Mouse (Mus musculus) limb, embryonic 14.5 days (tissue): Measurements from ENCODE around the gene Fgf3. TPM values are rescaled to one million over a fixed set of nuclear protein-coding genes. Genes with fewer than 3 reads are reported as not detected.
"Not testable (repeated sequence)": the region's sequence is repeated elsewhere in the genome, so short reads cannot be mapped to it uniquely, and the experiment has no call there.

Experiments
- ATAC-seq: fragments of 200-750 bp; cut with Nextera tagmentation; 2 replicates; pipeline ENCODE4 v1.8.0; 2017; ENCODE audit warnings: low read depth, moderate number of reproducible peaks, moderate TSS enrichment; ENCODE audit not compliant: low FRiP score
- DNase-seq: peaks from one replicate; pipeline ENCODE4 v3.0.0-alpha.2; 2015; ENCODE audit warnings: low spot score
- H3K27ac ChIP-seq: fragments of 300-500 bp; sonication (generic); replicated peaks from 2 replicates; pipeline ENCODE4 v1.5.1; 2014; ENCODE audit warnings: low read depth, mild to moderate bottlenecking, low read length, moderate library complexity, mixed read lengths
- H3K27me3 ChIP-seq: fragments of 300-500 bp; sonication (generic); 2 replicates; pipeline ENCODE4 v1.6.1; 2014; ENCODE audit warnings: low read length, mixed read lengths; ENCODE audit not compliant: control insufficient read depth, insufficient read depth
- H3K36me3 ChIP-seq: fragments of 300-500 bp; sonication (generic); 2 replicates; pipeline ENCODE4 v1.6.1; 2014; ENCODE audit warnings: mild to moderate bottlenecking, low read length, moderate library complexity, mixed read lengths; ENCODE audit not compliant: control insufficient read depth, insufficient read depth
- H3K4me1 ChIP-seq: fragments of 300-500 bp; sonication (generic); 2 replicates; pipeline ENCODE4 v1.6.1; 2014; ENCODE audit warnings: antibody characterized with exemption, low read length, mixed read lengths; ENCODE audit not compliant: control insufficient read depth, insufficient read depth
- H3K4me2 ChIP-seq: fragments of 300-500 bp; sonication (generic); replicated peaks from 2 replicates; pipeline ENCODE4 v1.6.1; 2014; ENCODE audit warnings: low read depth, mild to moderate bottlenecking, low read length, moderate library complexity; ENCODE audit not compliant: severe bottlenecking
- H3K4me3 ChIP-seq: fragments of 300-500 bp; sonication (generic); replicated peaks from 2 replicates; pipeline ENCODE4 v1.5.1; 2014; ENCODE audit warnings: low read length
- H3K9ac ChIP-seq: fragments of 300-500 bp; sonication (generic); 2 replicates; pipeline ENCODE4 v1.6.1; 2014; ENCODE audit warnings: mild to moderate bottlenecking, low read depth, low read length, moderate library complexity; ENCODE audit not compliant: severe bottlenecking
- H3K9me3 ChIP-seq: fragments of 300-500 bp; sonication (generic); 2 replicates; pipeline ENCODE4 v1.6.1; 2016; ENCODE audit warnings: low read length; ENCODE audit not compliant: control insufficient read depth
- POLR2A ChIP-seq: fragments of 200-500 bp; IDR thresholded peaks from 2 replicates; pipeline ENCODE4 v1.8.0; 2012; ENCODE audit warnings: inconsistent platforms, mild to moderate bottlenecking, moderate library complexity, borderline replicate concordance; ENCODE audit not compliant: insufficient read depth, insufficient read length; ENCODE audit errors: extremely low read depth
- WGBS: fragments of 180-500 bp; shearing (Covaris S2); extraction: QIAGEN DNeasy Blood & Tissue Kit; methylation state at CpG from one replicate; pipeline ENCODE4 v1.1.7; 2014; 5-methylcytosine and 5-hydroxymethylcytosine counted together
- polyA plus RNA-seq, 2 experiments: library from polyadenylated mRNA; depleted of rRNA in 1 of 2; stranded (reverse) in 1 of 2; unstranded in 1 of 2; fragments of >200 nt; fragmentation: Nextera tagmentation in 1 of 2; extraction: Ambion mirVana in 1 of 2; gene quantifications; 2 replicates each; pipeline versions ENCODE4 v1.2.1 to v1.2.3; 2012 to 2014

Gene Fgf3
- polyA plus RNA-seq, 2 experiments: 0.20 to 0.32 TPM

DNA sequence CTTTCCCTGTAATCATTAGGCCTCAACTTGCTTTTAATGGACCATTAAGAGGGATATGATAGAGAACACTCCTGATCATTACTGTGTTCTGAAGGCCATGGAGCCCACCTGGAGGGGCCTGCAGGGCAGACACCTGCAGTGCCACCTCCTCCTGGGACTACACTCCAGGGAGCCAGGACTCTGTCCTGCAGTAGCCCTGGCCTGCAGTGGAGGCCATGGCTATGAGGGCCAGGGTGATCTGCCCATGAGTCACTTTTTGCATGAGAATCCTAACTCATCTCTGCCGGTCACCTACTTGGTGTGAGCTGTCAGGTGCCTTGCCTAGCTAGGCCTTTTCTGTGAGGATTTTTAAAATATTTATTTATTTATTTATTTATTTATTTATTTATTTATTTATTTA is 40.5 kb downstream of the Fgf3 start:
- Histone ChIP-seq H3K4me2 (no peak overlapping the region), H3K27me3 (no peaks in the 10 kb centered on the region), H3K27ac (no peak overlapping the region), H3K4me3 (no peak overlapping the region), H3K36me3 (no peaks in the 10 kb centered on the region), H3K4me1 (no peaks in the 10 kb centered on the region; the same call in 1 of the 2 replicates), H3K9ac (no peak overlapping the region), H3K9me3 (no peaks in the 10 kb centered on the region)
- DNase-seq: no peak
- no peak for ATAC-seq
- WGBS: 95% methylated on average over 1 of the region's 1 CpGs
- no peak for TF ChIP-seq POLR2A

DNA sequence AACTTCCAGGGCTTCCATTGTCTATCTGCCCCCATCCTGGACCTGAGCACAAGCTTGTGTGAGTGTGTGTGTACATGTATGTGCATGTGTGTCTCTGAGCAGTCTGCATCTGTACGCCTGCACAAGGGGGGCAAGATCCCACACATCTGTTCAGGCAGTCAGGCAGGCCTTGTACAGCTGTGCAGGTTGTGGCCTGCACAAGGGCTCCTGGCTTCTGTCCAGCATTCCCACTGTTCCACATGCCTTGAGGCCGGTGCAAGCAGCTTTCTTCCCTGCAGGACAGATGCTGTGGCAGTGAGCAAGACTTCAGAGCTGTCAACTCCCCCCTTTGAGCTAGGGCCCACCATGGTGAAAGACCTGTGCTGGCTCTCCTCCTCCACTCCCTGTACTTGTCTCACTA is 45.2 kb downstream of the Fgf3 start:
- H3K4me2 ChIP-seq: no peak overlapping the region
- H3K9me3 ChIP-seq: no peaks in the 10 kb centered on the region
- H3K9ac ChIP-seq: no peak overlapping the region
- H3K36me3 ChIP-seq: no peaks in the 10 kb centered on the region
- WGBS: 5% methylated on average over 2 of the region's 2 CpGs
- DNase-seq: peak; percentile 83
- H3K4me1 ChIP-seq: no peaks in the 10 kb centered on the region
- no peak overlapping the region for H3K4me3 ChIP-seq
- ATAC-seq: peak; percentile 70
- no peaks in the 10 kb centered on the region for H3K27me3 ChIP-seq
- no peak overlapping the region for H3K27ac ChIP-seq
- TF ChIP-seq POLR2A: no peak

DNA sequence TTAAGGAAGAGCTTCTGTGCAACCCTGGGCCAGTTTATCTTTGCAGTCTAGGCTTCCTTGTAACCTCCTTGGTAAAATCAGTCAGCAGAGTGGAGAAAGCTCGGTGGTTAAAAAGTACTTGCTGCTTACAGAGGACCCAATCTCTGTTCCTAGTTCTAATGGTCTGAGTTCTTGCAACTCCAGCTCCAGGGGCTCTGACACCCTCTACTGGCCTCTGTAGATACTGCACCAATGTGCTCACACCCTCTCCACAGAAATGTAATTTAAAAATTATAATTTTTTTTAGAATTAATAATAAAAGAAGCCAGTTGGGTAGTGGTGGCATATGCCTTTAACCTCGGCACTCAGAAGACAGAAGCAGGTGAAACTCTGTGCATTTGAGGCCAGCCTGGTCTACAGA is 49.8 kb downstream of the Fgf3 start:
- no peak for TF ChIP-seq POLR2A
- Histone ChIP-seq H3K4me2 (no peak overlapping the region), H3K4me1 (0 out of 2 replicates have a peak, but pooled peaks cover 2% of the 10 kb centered on the region), H3K9ac (no peak overlapping the region), H3K36me3 (no peaks in the 10 kb centered on the region), H3K27ac (no peak overlapping the region), H3K4me3 (no peak overlapping the region), H3K9me3 (no peaks in the 10 kb centered on the region), H3K27me3 (no peaks in the 10 kb centered on the region)
- no peak for DNase-seq
- no peak for ATAC-seq
- 77% methylated on average over 2 of the region's 2 CpGs for WGBS

GRCm38 (mm10) chr7:144888564-144889299 is 50.8 kb downstream of the Fgf3 start:
- no peaks in the 10 kb centered on the region for H3K27me3 ChIP-seq
- no peaks in the 10 kb centered on the region for H3K36me3 ChIP-seq
- 5% methylated on average over 18 of the region's 18 CpGs for WGBS
- DNase-seq: no peak
- H3K27ac ChIP-seq: no peak overlapping the region
- no peak overlapping the region for H3K9ac ChIP-seq
- 0 out of 2 replicates have a peak, but pooled peaks cover 2% of the 10 kb centered on the region for H3K4me1 ChIP-seq
- no peaks in the 10 kb centered on the region for H3K9me3 ChIP-seq
- no peak for ATAC-seq
- no peak for TF ChIP-seq POLR2A
- no peak overlapping the region for H3K4me2 ChIP-seq
- H3K4me3 ChIP-seq: no peak overlapping the region

GRCm38 (mm10) chr7:144890661-144891060 is 52.8 kb downstream of the Fgf3 start:
- ATAC-seq, H3K9me3 ChIP-seq, H3K4me1 ChIP-seq, H3K4me3 ChIP-seq, H3K4me2 ChIP-seq, H3K36me3 ChIP-seq, H3K27ac ChIP-seq, DNase-seq, H3K9ac ChIP-seq: not testable (repeated sequence)
- WGBS: 100% methylated on average over 1 of the region's 1 CpGs
- H3K27me3 ChIP-seq: peaks cover 12% of the 10 kb centered on the region
